Mouse (Mus musculus) bone marrow macrophage, adult 2 months (primary cell): ENCODE data around the gene Nab2.

Source experiments
- CTCF ChIP-seq: IDR thresholded peaks from 2 replicates; pipeline ENCODE4 v1.5.1; 2012; ENCODE audit warnings: low read depth, mild to moderate bottlenecking, low read length, moderate library complexity
- POLR2A ChIP-seq: IDR thresholded peaks from 2 replicates; pipeline ENCODE4 v1.6.1; 2012; ENCODE audit warnings: mild to moderate bottlenecking, low read depth, low read length, borderline replicate concordance

DNA sequence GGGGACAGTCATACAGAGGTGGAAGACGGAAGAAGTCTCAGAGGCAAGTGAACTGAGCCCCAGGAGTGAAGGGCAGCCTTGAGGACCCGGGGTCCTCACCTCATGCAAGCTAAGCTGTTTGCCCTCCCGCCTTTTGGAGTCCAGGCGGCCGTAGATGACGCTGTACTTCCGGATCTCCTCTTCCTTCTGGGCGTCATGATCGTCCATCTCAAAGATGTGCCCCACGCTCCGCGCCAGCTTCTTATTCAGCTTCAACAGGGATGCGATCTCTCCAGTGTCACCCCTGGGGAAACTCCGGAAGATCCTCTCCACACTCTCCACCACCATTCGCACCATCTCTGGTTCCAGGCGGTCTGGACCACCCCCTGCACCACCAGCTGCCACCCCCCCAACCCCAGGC, 4.2 kb downstream of the Nab2 start:
- no peak for TF ChIP-seq CTCF
- TF ChIP-seq POLR2A = no peak
